Mouse (Mus musculus) midbrain, embryonic 10.5 days (tissue): ENCODE data around the gene Ring1. TPM values are rescaled to one million over a fixed set of nuclear protein-coding genes. Genes with fewer than 3 reads are reported as not detected.
"Not testable (repeated sequence)": the region's sequence is repeated elsewhere in the genome, so short reads cannot be mapped to it uniquely, and the experiment has no call there.

Experiments
- DNase-seq: peaks from one replicate; pipeline ENCODE4 v3.0.0-alpha.2; 2017; ENCODE audit warnings: low spot score
- H3K27ac ChIP-seq: fragments of 300-500 bp; sonication (generic); replicated peaks from 2 replicates; pipeline ENCODE4 v1.5.1; 2016; ENCODE audit warnings: mild to moderate bottlenecking
- H3K27me3 ChIP-seq: fragments of 300-500 bp; sonication (generic); 2 replicates; pipeline ENCODE4 v1.6.1; 2016; ENCODE audit warnings: low read depth, mild to moderate bottlenecking; ENCODE audit not compliant: poor library complexity, severe bottlenecking
- H3K36me3 ChIP-seq: fragments of 300-500 bp; sonication (generic); 2 replicates; pipeline ENCODE4 v1.6.1; 2016; ENCODE audit warnings: mild to moderate bottlenecking, moderate library complexity
- H3K4me1 ChIP-seq: fragments of 300-500 bp; sonication (generic); 2 replicates; pipeline ENCODE4 v1.6.1; 2016
- H3K4me3 ChIP-seq: fragments of 300-500 bp; sonication (generic); 2 replicates; pipeline ENCODE4 v1.5.1; 2016; ENCODE audit warnings: mild to moderate bottlenecking, moderate library complexity
- H3K9me3 ChIP-seq: fragments of 300-500 bp; sonication (generic); replicated peaks from 2 replicates; pipeline ENCODE4 v1.6.1; 2016; ENCODE audit warnings: mild to moderate bottlenecking
- WGBS: fragments of 180-500 bp; shearing (Covaris S2); methylation state at CpG from one replicate; pipeline ENCODE4 v1.1.7; 2016; 5-methylcytosine and 5-hydroxymethylcytosine counted together
- polyA plus RNA-seq: library from polyadenylated mRNA; unstranded; fragments of >200 nt; fragmentation: Nextera tagmentation; extraction: Ambion mirVana; gene quantifications from 2 replicates; pipeline ENCODE4 v1.2.1, GENCODE M21; 2016

Gene Ring1
- polyA plus RNA-seq, 1 experiment from 2014 or later, result 13.8 TPM

DNA sequence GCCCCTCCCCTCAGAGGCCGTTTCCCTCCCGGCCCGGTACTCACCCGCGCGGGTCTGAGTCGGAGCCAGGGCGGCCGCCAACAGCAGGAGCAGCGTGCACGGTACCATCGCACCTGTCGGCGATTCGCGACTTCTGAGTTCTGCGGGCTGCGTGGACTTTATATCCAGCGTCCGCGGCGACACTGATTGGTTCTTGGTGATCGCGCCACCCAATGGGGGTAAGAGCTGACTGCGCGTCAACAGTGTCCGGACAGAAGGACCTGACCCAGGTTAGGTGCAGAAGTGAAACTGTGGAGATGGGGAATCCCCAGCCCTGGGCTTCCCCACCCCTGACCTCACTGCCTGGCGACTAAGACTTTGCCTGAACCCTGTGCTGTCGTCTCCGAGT is 24.3 kb downstream of the Ring1 start, which contains the start of gene H2-K1:
Gene H2-K1 (minus strand): TSS at position 198 of the 388 bp plus-strand sequence.
- Histone ChIP-seq H3K4me1 (peaks cover 19% of the 10 kb centered on the region), H3K9me3 (no peaks in the 10 kb centered on the region), H3K27ac (peak within 1 kb of the TSS; percentile 77), H3K36me3 (no peaks in the 10 kb centered on the region), H3K27me3 (peaks cover 54% of the 10 kb centered on the region), H3K4me3 (peak within 1 kb of the TSS; percentile 69)
- DNase-seq, result peak; percentile 71
- WGBS, result under 1% methylated on average over 25 of the region's 30 CpGs

- no peak for DNase-seq
- H3K27ac ChIP-seq, result peak overlapping the region; percentile 77
- H3K36me3 ChIP-seq, result no peaks in the 10 kb centered on the region
- peaks cover 54% of the 10 kb centered on the region for H3K27me3 ChIP-seq
- peak overlapping the region; percentile 69 for H3K4me3 ChIP-seq
- peaks cover 19% of the 10 kb centered on the region for H3K4me1 ChIP-seq
- 2% methylated on average over 87 of the region's 87 CpGs for WGBS
- H3K9me3 ChIP-seq, result no peaks in the 10 kb centered on the region
These were observed 24.9 kb downstream of the Ring1 start for GRCm38 (mm10) chr17:33999341-34000149.

- Histone ChIP-seq H3K27me3 (peaks cover 54% of the 10 kb centered on the region), H3K4me1 (peaks cover 18% of the 10 kb centered on the region)
- H3K4me3 ChIP-seq, H3K36me3 ChIP-seq, H3K9me3 ChIP-seq, H3K27ac ChIP-seq, DNase-seq: not testable (repeated sequence)
- WGBS, result 57% methylated on average over 5 of the region's 5 CpGs
These were observed 25.8 kb downstream of the Ring1 start for GRCm38 (mm10) chr17:33998697-33999096.

- 96% methylated on average over 2 of the region's 2 CpGs for WGBS
- not testable (repeated sequence) for H3K9me3 ChIP-seq, H3K4me3 ChIP-seq, H3K36me3 ChIP-seq, H3K27ac ChIP-seq, DNase-seq
- Histone ChIP-seq H3K4me1 (peaks cover 16% of the 10 kb centered on the region), H3K27me3 (peaks cover 48% of the 10 kb centered on the region)
These were observed 27.5 kb downstream of the Ring1 start for GRCm38 (mm10) chr17:33997025-33997424.

- peaks cover 35% of the 10 kb centered on the region for H3K27me3 ChIP-seq
- no peak for DNase-seq
- no peak overlapping the region for H3K4me3 ChIP-seq
- H3K4me1 ChIP-seq, result peaks cover 16% of the 10 kb centered on the region
- H3K36me3 ChIP-seq, result no peaks in the 10 kb centered on the region
- 77% methylated on average over 3 of the region's 3 CpGs for WGBS
- H3K27ac ChIP-seq, result no peak overlapping the region
- H3K9me3 ChIP-seq, result no peaks in the 10 kb centered on the region
These were observed 28.8 kb downstream of the Ring1 start for GRCm38 (mm10) chr17:33995651-33996050.

GRCm38 (mm10) chr17:33994959-33995358 is 29.5 kb downstream of the Ring1 start:
- peaks cover 9% of the 10 kb centered on the region for H3K4me1 ChIP-seq
- no peak overlapping the region for H3K27ac ChIP-seq
- no peak for DNase-seq
- H3K27me3 ChIP-seq, result peaks cover 28% of the 10 kb centered on the region
- no peak overlapping the region for H3K4me3 ChIP-seq
- no peaks in the 10 kb centered on the region for H3K36me3 ChIP-seq
- 90% methylated on average over 8 of the region's 8 CpGs for WGBS
- H3K9me3 ChIP-seq, result no peaks in the 10 kb centered on the region

DNA sequence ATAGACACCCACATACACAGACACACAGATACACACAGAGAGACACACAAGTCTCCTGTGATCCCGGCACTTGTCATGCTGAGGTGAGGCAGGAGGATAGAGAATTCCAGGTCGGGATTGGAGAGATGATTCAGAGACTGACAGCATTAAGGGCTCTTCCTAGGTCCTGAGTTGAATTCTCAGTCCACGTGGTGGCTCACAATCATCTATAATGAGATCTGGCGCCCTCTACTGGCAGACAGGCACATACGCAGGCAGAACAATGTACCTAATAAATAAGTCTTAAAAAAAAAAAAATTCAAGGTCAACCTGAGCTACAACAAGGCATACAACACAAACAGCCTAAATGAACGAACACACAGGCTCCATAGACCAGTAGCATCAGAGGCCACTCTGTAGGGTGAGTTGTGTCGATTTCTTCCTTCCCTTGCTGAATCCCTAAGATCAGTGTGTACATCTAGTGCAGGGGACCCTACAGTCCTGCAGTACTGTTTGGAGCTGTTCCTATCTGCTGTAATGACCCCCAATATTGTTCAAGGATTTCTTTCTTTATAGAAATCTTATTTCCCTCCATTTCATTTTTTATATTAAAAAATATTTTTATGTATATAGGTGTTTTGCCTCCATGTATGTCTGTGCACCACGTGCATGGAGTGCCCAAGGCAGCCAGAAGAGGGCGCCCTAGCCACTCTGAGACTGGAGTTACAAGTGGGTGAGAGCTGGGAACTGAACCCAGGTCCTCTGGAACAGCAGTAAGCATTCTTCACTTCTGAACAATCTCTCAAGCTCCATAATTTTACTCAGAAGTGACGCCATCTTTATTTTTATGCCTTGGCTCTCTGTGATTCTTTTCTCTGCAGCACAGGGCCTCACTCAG is 32.5 kb downstream of the Ring1 start:
- Histone ChIP-seq H3K27ac (no peak overlapping the region), H3K27me3 (peaks cover 2% of the 10 kb centered on the region), H3K4me1 (no peaks in the 10 kb centered on the region), H3K4me3 (no peak overlapping the region), H3K36me3 (no peaks in the 10 kb centered on the region), H3K9me3 (no peaks in the 10 kb centered on the region)
- WGBS, result 34% methylated on average over 10 of the region's 10 CpGs
- DNase-seq, result peak; percentile 69

DNA sequence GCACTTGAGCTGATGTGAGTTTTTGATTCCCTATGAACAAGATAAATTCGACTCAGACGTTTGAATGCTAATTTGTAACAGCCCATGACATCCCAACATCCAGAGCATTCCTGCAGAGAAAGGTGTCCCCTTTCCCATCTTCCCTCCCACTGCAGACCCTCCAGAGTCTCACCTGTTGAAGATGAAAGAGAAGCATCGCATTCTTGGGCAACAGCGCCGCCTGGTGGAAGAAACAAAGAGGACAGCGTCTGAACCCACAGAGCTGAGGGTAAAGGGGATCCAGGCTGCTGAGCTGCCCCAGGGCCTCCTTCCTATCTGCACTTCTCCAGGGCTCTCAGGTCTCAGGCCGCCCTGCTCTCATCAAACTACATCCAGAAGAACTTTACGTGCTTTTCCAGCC is 42.3 kb downstream of the Ring1 start:
- Histone ChIP-seq H3K27me3 (peaks cover 36% of the 10 kb centered on the region), H3K4me1 (peaks cover 31% of the 10 kb centered on the region), H3K4me3 (peak overlapping the region; percentile 65)
- peak; percentile 61 for DNase-seq
- H3K36me3 ChIP-seq, H3K9me3 ChIP-seq, H3K27ac ChIP-seq: not testable (repeated sequence)
- WGBS, result 10% methylated on average over 8 of the region's 8 CpGs

DNA sequence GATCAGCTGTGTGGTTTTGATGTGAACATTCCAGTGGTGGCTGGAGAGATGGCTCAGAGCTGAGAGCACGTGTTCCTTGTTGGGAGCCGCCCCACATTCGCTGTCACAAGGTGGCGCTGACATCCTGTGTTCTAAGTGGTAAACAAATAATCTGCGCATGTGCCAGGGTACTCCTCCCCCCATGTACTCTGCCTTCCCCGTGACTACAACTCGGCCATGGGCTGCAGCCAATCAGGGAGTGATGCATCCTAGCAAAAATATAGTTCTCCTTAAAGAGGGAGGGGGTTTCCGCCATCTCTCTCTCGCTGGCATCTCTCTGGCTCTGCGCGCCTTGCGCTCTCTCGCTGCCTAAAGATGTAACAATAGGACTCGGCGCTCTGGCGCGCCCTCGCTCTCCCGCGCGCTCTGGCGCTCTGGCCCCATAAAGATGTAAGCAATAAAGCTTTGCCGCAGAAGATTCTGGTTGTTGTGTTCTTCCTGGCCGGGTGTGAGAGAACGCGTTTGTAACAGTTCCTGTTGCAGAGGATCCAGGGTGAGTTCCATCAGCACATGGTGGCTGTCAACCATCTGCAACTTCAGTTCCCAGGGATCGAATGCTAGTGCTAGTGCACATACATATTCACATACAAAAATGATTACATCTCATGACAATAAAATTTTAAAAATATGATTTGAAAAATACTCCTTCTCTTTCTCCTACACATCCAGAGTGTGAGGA is 43.1 kb downstream of the Ring1 start:
- Histone ChIP-seq H3K27me3 (peaks cover 43% of the 10 kb centered on the region), H3K4me3 (peak overlapping the region; percentile 65), H3K4me1 (peaks cover 31% of the 10 kb centered on the region), H3K27ac (peak overlapping the region; percentile 87)
- whole genome bisulfite sequencing, result 2% methylated on average over 27 of the region's 27 CpGs
- DNase-seq, result peak; percentile 91
- not testable (repeated sequence) for H3K36me3 ChIP-seq, H3K9me3 ChIP-seq

DNA sequence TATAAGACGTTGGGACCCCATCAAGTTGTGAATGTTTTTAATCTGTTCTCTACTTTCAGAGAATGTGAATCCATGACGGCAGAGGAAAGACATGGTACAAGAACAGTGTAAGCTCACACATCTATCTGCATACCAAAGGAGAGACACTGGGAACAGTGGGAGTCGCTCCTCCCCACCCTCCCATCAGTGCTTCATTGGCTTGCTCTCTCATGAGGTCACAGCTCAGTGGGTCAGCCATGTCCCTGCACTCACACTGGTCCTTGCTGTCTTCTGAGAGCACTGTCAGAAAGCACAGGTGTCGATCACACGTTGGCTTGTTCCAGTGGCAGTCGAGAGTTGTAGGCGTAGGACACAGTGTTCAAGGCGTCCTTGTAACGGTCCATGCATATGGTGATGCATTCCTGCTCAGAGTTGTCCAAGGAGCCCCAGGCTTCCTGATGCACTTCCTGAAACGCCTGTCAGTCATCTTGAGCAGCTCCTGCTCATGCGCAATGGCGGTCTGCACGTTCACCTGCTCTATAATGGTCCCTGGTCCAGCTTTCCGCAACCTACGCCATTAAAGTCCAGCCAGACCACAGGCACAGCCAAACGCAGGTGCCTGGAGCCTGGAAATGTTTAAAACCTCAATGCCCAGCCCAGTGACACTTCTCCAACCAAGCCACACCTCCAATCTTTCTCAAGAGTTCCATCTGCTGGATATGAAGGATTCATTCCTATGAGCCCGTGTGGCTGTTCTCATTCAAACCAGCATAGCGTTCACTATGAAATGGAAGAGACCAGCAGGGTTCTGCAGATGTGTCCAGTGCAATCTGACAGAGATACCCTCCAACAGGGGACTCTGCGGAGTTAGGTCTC is 44.1 kb downstream of the Ring1 start:
- Histone ChIP-seq H3K36me3 (no peaks in the 10 kb centered on the region), H3K4me3 (peak overlapping the region; percentile 65), H3K27me3 (peaks cover 53% of the 10 kb centered on the region), H3K4me1 (peaks cover 31% of the 10 kb centered on the region), H3K9me3 (no peaks in the 10 kb centered on the region), H3K27ac (peak overlapping the region; percentile 87)
- no peak for DNase-seq
- 80% methylated on average over 19 of the region's 19 CpGs for WGBS

DNA sequence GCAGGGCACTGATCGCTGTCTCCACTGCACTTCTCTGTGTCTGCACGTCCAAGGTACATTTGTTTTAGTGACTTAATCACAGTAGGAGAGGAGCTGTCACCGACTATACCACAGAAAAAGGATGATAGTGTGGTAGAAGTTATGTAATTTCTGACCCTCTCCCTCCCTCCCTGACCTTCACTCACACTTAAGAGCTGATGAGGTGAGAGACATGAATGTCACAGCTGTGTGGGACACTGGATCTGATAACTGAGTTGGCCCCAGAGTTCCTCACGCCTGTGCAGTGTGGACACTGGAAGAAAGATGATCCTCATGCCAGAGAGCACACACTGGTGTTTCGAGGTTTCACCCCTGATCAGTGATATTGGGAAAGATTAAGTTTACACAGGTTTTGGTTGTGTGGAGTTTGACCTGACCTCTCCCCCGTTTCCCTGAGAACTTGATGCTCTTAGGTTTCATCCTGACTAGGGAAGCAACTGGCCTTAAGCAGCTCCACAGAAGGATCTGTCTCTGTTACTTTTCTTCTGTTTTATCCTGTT is 44.9 kb downstream of the Ring1 start:
- no peaks in the 10 kb centered on the region for H3K36me3 ChIP-seq
- peaks cover 31% of the 10 kb centered on the region for H3K4me1 ChIP-seq
- WGBS, result 83% methylated on average over 6 of the region's 6 CpGs
- peaks cover 59% of the 10 kb centered on the region for H3K27me3 ChIP-seq
- H3K27ac ChIP-seq, result no peak overlapping the region
- H3K4me3 ChIP-seq, result no peak overlapping the region
- no peak for DNase-seq
- H3K9me3 ChIP-seq, result no peaks in the 10 kb centered on the region
